Mouse (Mus musculus): ENCODE results near the gene Sgcb. TPM values are rescaled to one million over a fixed set of nuclear protein-coding genes. Genes with fewer than 3 reads are reported as not detected.
"Not testable (repeated sequence)": the region's sequence is repeated elsewhere in the genome, so short reads cannot be mapped to it uniquely, and the experiment has no call there.

Sgcb gene
- polyA plus RNA-seq, 3 experiments from 2014 or later: 11.6 to 12.5 (median 12.4) TPM

DNA sequence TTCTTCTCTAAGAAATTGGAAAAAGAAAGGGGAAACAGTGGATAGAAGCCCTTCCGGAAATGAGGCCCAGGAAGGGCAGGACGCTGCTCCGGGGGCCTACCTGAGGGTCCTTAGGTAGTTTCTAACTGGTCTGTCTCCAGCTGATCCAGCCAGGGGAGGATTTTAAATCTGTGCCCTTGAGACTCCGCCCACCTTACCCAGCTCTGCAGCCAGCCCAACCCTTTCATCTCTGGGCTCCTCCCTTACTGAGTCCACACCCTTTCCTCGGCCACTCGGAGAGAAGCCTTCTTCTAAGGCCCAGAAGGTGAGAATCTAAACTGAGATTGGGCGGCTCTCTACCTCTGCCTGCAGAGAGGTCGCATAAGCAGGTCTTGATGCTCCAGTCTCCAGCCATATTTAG, 15.3 kb downstream of the Sgcb start, which contains the start of gene Lrrc66:
TSS of gene Lrrc66 (minus strand) at position 236 of the 400 bp plus-strand sequence.
- ATAC-seq: no peak

DNA sequence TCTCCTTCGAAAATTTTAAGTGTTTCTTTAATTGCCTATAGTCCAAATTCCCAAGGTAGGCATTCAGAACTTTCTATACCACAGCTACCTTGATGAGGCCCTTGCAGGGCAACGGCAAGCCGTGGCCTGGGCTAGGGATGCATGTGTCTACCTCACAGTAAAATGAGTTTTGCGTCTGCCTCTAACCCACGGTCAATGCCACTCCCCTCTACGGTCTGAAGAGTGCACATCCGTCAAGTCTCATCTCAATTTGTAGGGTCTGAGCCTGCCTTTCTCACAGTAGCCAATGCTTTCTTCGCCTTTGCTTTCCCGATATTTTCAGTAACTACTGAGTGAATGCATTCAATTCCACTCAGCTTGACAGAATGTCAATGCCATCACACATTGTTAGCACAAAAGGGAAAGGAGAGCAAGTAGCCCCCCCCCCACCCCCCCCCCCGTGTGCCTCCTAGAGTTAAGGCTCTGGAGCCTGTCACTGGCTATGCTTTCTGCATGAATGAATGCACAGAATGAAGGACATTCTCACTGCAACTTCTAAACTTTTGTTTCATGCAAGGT, 16.5 kb downstream of the Sgcb start:
- no peak for ATAC-seq

DNA sequence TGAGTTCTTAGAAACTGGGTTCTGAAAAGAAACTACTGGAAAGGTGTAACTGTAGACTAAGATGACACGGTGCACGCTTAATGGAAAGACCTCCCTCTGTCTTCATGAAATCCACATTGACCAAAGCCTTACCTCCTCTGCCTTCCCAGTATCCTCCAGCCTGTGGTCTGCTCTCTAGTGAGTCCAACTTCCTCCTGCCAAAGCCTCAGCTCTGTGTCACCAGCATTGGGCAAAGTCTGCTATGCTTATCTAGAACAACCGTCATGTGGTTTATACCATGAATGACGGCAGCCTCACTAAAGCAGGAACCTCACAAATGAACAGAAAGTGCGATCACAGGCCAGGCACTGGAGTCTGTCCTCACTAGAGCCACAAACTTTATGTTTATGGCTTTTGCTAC, 17.4 kb downstream of the Sgcb start:
- ATAC-seq: peak; percentile 79

DNA sequence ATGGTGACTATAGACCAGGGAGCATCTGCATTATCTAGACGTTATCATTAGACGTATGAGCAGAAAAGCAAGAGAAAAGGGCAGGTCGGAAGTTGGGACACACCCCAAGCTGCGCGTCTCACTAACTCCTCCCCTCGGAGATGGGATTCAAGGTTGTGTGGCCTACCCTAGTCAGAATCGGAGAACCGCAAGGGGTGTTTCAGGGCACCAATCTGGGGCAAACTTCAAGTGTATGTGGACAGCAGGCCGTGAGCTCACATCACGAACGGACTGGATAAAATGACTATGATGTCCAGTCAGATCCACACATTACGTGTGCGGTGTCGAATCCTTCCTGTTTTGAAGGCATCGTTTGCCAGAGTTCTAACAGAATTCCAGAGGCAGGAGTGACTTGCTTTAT, 19.6 kb downstream of the Sgcb start:
- no peak for ATAC-seq

DNA sequence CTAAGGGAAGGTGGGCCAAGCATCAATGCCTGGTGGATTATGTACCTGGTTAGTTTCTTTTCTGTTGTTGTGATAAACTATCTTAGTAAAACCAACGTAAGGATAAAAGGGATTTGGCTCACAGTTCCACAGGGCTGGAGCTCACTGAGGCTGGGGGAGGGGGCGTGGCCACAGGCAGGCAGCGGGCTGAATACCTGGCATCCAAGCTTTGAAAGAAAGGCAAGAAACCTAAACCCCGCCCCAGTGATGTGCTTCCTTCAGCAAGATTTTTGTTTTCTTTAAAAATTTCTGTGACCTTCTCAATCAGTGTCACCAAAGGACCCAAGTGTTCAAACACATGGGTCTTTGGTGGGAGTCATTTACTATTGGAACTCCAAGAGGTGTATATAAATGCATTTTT, 20.0 kb downstream of the Sgcb start:
- no peak for ATAC-seq

DNA sequence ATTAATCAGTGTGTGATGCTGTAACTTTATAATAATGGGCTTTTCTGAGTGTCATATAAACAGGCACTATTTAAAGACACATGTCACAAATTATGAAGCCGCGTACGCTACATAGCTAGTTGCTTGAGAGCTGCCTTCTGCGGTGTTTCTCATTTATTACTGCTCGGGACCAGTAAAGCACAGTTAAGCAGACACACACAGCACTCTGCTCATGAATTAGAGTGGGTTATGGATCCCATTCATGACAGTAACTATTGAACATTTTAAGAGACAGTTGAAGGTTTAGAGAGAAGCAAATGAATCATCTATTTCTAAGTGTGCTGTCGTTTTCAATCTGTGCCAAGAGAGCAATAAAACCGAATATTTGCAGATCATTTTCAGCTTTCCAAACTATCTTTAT, 20.7 kb downstream of the Sgcb start:
- ATAC-seq: no peak

DNA sequence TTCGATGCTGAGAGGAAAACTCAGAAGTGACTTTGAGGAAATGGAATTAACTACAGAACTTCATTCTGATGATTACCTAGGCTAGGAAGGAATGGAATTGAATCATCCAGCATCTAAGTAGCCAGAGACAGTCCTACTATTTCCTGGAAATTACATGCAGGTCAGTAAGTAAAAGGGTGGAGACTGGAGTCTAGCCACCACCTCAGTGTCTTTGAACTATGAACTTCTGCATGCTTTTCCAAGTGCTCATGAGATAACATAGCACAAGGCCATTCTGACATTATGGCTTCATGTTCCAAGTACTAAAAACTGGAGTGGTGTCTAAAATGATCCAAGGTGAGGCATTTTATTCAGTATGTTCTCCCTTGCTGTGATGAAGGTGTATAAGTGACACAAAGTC, 22.1 kb downstream of the Sgcb start:
- ATAC-seq: no peak

DNA sequence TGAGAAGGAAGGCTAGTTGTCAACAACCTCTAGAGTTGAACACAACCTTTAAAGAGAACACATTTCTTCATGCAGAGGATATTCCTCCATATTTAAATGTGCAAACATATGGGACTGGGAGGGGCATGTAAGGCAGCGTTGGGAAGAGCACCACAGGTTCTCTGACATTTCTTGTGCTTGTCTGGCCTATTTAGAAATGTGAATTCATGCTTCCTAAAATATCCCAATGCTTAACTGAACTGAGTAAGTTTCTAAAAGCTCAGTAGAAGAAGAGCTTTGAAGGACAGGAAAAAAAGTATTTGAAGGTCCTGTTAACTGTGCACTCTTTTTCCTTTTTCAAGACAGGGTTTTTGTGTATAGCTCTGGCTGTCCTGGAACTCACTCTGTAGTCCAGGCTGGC, 28.6 kb downstream of the Sgcb start:
- ATAC-seq: no peak

DNA sequence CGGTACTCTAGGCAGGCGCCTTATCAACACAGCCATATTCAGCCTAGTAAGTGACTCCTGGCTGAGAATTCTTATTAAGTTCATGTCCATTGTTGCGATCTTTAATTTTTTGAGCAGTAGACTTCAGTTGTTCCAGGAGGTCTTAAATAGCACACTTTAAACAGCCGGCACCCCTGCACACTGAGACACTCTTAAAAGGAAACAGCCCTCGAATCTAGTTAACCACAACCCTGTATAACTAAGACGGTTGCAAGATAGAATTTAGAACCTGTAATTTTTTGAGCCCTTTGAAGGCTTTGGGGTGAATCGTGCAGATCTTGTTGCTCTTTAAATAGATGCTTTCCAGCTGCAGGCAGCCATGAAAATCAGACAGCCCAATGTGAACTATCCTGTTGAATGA, 32.4 kb downstream of the Sgcb start:
- ATAC-seq: no peak

DNA sequence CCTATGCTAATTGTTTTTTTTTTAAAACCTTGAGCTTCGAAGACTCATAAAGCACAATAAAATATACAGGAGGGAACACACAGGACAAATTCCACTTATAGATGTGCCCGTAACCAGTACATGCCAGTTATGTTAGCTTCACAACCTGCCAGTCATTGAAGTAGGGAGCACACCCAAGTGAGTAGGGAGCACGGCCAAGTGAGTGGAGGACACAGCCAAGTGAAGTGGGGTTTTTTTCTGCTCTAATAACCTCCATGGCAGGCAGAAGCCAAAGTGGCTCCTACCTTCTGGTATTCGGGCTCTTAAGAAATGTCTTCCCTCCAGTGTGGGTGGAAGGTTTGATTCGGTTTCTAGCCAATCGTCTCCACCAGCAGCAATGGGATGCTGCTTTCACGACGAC, 34.3 kb downstream of the Sgcb start:
- ATAC-seq: no peak

DNA sequence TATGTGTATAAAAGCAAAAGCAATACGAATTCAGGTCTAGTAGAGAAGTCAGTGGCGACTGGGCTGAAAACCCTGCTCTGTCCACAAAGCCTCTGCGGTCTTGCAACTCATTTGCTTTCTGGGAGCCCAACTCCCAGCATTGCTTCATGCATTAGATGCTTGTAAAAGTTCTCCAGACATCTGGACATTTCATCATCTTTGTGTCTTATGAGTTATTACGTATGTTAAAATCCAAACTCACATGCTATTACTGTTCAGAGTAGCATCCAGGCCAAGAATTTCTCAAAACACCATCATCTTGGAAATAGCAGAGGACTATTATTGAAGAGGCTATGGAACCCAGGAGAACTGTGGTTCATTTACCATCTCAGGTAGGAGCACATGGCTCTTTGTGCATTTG, 36.5 kb downstream of the Sgcb start:
- ATAC-seq: no peak

DNA sequence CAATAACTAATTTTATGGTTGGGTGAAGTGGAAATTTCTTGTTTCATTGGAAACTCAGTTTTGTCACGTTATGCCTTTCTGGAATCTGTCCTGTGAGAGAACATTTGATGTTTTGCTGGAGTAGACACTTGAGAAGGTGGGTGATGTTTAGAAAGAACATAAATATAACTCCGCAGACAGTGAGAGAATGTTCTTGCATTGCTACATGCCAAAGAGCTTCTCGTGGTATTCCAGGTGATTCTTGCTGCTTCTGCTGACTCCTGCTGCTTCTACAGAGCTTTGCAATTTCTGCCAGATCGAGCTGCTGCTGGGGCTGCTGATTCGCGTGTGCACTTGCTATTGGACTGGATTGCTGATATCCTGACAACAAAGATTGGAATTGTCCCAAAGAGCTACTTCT, 42.6 kb downstream of the Sgcb start:
- ATAC-seq: no peak

DNA sequence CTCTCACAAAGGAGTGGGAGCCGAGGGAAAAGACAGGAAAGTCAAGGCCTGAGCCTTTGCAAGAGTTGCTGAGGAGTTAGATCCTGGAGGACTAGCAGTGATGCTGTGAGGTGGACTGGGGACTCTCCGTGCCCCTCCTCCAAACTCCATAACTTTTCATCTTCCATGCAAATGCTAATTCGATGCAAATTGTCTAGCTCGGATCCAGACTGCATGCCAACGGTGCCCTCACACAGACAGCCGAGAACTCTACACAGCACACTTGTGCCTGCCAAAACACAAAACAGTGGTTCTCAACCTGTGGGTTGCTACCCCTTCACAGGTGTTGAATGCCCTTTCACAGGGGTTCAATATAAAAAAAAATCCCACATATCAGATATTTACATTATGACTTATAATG, 43.0 kb downstream of the Sgcb start:
- no peak for ATAC-seq

DNA sequence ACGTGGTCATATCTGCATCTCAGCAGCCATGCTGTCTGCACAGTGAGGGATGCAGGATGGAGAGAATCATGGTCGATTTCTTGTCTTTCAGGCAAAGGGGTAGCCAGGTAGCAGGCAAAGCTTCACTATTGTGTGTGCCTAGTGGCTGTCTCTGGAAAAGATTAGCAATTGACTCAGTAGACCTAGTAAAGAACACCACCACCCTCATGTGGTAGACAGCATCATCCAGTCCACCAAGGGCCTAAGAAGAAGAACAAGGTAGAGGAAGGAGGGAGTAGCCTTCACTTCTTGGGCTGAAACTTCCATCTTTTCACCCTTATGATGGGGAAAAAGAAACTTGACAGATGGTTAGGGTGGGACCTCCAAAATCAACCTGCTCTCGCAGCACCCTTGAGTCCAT, 44.7 kb downstream of the Sgcb start:
- ATAC-seq: no peak

DNA sequence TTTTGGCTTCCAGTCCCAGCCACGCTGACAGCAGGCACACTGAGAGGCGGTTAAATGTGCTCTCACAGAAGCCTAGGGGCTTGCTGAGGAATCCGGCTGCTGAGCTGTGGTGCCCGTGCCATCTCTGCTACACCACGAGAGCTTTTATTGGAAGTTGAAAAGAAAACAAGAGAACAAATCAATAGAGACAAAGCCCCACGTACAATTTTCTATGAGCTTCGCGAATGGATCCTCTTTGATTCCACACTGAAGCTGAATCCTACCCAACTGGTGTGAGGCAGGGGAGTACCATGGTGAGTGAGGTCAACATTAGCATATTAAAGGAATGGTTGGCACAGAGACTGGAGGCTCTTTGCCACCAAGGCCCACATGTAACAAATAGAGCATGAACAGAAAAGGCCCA, 46.2 kb downstream of the Sgcb start:
- ATAC-seq: no peak

DNA sequence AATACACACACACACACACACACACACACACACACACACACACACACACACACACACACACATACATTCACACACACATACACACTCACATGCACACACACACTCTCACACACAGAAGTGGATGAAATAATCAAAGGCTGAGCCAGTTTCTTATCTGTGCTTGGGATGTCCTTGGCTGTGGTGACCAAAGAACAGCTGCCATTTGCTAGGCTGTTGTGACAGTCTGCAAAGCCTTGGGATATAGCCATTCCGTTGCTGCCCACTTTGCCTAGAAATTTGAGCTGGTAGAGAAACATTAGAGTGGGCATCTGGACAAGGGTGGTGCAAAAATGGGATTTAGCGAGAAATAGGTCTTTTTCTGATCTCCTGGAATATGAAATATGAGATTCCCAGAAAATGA, 47.6 kb downstream of the Sgcb start:
- ATAC-seq: no peak

DNA sequence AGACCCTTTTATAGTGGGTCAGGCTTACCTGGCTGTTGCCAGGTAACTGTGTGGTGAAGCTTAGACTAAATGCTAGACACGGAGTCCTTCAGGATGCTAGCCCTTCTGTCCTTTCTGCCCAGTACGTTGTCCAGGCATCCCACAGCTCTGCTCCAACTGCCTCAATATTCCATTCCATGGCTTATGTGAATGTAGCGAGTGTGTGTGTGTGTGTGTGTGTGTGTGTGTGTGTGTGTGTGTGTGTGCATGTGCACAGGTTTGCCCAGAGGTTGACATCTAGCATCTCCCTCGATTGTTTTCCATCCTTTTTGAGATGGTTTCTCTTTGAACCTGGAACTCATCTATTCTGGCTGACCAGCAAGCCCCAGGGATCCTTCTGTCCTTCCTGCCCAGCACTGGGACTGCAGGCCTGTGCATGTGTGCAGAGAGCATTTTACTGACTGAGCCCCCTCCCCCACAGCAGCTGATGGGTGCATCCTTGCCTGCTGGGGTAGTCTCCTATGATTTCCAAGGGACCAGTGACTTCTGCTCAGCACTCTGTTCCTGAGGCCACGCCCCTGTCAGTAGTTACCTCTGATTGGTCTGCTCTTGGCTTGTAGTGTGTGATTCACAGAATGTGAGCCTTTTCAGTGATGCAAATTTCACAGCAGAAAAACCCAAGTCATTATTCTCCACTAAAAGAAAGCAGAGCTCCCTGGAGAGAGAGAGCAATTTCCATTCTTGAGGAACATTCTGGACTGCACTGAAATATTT, 48.5 kb downstream of the Sgcb start:
- ATAC-seq: no peak

DNA sequence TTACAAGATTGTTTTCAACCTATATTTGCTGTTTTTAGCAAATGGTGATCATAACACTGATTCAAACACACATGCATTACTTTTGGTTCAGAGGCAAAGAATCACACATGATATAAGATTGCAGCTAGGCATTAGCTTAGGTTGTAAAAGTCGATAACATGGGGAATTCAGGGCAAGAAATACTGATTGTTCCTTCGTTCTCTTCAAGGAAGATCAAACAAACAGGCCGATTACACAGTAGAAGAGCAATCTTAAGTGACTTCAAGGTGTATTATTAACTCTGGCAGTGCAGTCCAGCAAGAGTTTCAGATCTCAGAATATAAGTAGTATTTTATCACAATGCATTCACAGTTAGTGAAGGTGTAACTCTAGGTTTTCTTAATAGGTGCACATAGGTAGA, 60.5 kb downstream of the Sgcb start:
- no peak for ATAC-seq

DNA sequence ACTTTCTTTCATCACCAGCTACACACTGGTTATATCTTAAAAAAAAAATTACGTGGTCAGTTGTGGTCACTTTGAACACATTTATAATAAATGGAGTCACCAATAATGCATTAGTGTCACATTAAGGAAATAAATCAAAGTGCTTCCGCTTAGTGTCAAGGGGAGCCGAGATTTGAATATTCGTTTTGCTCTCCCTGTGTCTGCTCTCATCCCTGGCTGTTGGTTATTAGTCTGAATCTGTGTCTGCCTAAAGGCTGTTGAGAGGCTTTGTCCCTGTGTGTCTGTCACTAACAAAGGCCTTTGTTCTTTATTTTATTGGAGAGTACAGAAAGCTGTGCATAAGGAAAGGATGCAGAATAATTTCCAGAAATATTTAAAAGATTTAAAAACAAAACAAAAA, 61.0 kb downstream of the Sgcb start:
- ATAC-seq: no peak

DNA sequence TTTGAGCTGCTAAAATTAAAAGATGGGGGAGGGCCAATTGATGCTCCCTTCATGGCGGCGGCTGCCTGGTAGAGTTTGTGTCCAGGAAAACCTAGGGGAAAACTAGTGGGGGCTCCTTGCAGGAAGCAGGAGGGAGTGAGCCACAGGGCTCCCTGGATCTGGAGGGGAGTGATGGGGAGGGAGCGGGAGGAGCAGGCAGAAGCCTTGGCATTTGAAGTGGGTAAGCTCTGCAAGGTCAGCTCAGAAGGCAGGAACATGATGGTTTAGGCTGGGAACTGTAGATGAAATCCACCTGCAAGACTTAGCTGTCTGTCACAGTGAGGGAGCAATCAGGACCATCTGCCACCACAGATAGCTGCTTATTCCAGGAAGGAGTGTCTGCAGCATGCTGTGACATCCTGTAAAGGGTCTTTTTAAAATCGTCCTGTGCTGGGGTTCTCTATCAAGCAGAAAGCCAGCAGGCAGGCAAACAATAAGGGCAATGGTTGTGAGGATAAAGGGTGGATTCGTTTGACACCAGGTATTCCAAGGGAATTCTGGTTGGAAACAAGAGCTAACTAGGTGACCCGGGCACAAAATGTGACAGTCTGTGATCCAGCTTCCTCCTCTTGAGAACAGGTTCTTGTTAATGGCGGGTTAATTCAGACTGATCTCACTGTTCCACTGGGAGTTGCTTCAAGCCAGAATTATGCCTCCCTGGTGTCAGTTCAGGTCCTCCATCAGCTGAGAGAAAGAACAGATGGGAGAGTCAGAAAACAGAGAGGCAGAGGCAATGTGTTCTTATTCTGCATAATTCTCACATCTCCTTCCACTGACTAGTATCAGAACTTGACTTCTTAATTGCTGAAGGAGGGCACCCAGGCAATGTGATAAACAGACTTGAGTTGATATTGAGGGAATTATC, 62.1 kb downstream of the Sgcb start:
- no peak for ATAC-seq

DNA sequence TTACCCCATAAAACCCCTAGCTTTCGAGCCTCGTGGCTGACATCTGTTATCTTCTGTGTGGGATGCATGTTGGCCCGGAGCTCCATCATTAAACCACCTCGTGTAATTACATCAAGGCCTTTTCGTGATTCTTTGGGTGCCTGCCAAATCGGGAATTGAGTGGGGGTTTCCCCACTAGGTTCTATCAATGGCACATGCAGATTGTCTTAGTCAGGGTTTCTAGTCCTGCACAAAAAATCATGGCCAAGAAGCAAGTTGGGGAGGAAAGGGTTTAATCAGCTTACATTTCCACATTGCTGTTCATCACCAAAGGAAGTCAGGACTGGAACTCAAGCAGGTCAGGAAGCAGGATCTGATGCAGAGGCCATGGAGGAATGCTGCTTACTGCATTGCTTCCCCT, 63.6 kb downstream of the Sgcb start:
- not testable (repeated sequence) for ATAC-seq
